Mouse (Mus musculus): ENCODE data around the gene Smtn. TPM values are rescaled to one million over a fixed set of nuclear protein-coding genes. Genes with fewer than 3 reads are reported as not detected.

The Smtn gene
- polyA plus RNA-seq, 1 experiment from 2014 or later, result 39.2 TPM

- no peak overlapping the region for H3K4me2 ChIP-seq (replicated peaks)
- no peaks in the 10 kb centered on the region for H3K4me1 ChIP-seq
- no peak for ATAC-seq (ENCODE audit: low FRiP score, low read depth)
- H3K27me3 ChIP-seq, result no peaks in the 10 kb centered on the region
- H3K9me3 ChIP-seq, result peaks cover 5% of the 10 kb centered on the region; the same call in 1 of the 2 replicates
- H3K36me3 ChIP-seq, result no peaks in the 10 kb centered on the region
- no peak overlapping the region for H3K27ac ChIP-seq (replicated peaks)
- 18% methylated on average over 9 of the region's 9 CpGs for WGBS
- H3K4me3 ChIP-seq, result no peak overlapping the region
- H3K9ac ChIP-seq (replicated peaks), result no peak overlapping the region
Observed at GRCm38 (mm10) chr11:3545531-3546241, 5.3 kb upstream of the Smtn start.

DNA sequence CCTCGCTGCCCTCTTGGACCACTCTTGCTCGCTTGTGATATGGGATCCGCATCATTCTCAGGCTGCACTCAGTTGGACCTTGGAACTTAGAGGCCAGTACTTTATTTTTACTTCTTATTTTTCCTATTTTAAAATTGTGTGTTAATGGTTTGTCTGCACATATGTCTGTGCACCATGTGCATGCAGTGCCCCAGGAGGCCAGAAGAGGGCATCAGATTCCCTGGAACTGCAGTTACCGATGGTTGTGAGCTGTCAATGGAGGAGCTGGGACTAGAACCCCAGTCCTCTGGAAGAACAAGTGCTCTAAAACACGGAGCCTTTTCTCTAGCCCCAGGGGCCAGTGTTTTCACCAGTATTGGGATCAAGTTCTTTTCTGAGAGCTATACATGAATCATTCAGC lies 4.0 kb upstream of the Smtn start:
- H3K36me3 ChIP-seq, result no peaks in the 10 kb centered on the region
- H3K4me2 ChIP-seq (replicated peaks), result no peak overlapping the region
- no peak for ATAC-seq (ENCODE audit: low FRiP score, low read depth)
- no peaks in the 10 kb centered on the region for H3K27me3 ChIP-seq
- 95% methylated on average over 5 of the region's 5 CpGs for WGBS
- peaks cover 5% of the 10 kb centered on the region; the same call in 1 of the 2 replicates for H3K9me3 ChIP-seq
- H3K9ac ChIP-seq (replicated peaks), result no peak overlapping the region
- no peaks in the 10 kb centered on the region for H3K4me1 ChIP-seq
- no peak overlapping the region for H3K4me3 ChIP-seq
- no peak overlapping the region for H3K27ac ChIP-seq (replicated peaks)

- Histone ChIP-seq H3K36me3 (no peaks in the 10 kb centered on the region), H3K27me3 (no peaks in the 10 kb centered on the region), H3K9me3 (peaks cover 5% of the 10 kb centered on the region; the same call in 1 of the 2 replicates), H3K4me3 (no peak overlapping the region), H3K9ac (replicated peaks) (no peak overlapping the region), H3K27ac (replicated peaks) (no peak overlapping the region), H3K4me1 (peaks cover 8% of the 10 kb centered on the region), H3K4me2 (replicated peaks) (no peak overlapping the region)
- WGBS, result 61% methylated on average over 5 of the region's 5 CpGs
- no peak for ATAC-seq (ENCODE audit: low FRiP score, low read depth)
Observed at GRCm38 (mm10) chr11:3543001-3543400, 2.6 kb upstream of the Smtn start.

DNA sequence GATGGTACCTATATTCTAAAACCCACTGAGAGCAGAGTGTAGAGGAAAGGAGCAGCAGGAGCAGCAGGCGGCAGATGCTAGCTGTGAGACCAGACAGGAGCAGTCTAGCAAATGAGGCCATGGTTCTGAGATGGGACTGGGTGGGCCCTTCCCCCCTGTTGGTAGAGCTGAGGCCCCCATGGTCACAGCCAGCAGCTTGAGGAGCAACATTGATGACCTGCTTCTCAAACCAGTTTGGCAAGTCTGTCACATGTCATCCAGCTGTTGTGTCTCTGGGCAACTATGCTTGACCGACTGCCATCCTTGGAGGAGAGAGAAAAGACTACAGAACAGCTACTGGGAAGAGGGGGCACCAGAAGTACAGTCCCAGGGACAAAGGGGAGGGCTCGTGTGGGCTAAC lies 1.5 kb upstream of the Smtn start:
- no peak overlapping the region for H3K27ac ChIP-seq (replicated peaks)
- WGBS, result 77% methylated on average over 3 of the region's 3 CpGs
- no peak for ATAC-seq (ENCODE audit: low FRiP score, low read depth)
- peaks cover 13% of the 10 kb centered on the region for H3K4me1 ChIP-seq
- no peak overlapping the region for H3K4me2 ChIP-seq (replicated peaks)
- no peak overlapping the region for H3K4me3 ChIP-seq
- no peaks in the 10 kb centered on the region for H3K36me3 ChIP-seq
- no peaks in the 10 kb centered on the region; the same call in 1 of the 2 replicates for H3K27me3 ChIP-seq
- H3K9ac ChIP-seq (replicated peaks), result no peak overlapping the region
- peaks cover 5% of the 10 kb centered on the region; the same call in 1 of the 2 replicates for H3K9me3 ChIP-seq

DNA sequence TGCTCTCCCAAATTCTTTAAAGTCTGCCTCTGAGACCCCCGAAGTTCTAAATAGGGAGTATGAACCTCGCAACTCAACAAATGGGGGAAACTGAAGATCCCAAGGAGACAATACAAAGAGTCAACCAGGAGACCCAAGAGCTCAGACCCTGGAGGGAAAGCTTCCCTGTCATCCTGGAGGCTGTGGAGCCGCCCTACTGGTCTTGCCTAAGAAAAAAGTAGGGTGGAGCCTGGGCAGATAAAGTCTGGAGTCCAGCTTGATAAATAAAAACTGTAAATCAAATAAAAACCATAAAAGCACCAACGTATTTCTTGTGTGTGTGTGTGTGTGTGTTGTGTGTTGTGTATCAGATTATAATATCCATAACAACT lies 601 bp downstream of the Smtn start:
- 86% methylated on average over 4 of the region's 4 CpGs for WGBS
- Histone ChIP-seq H3K9ac (replicated peaks) (no peak overlapping the region), H3K27ac (replicated peaks) (no peak overlapping the region), H3K4me3 (peak overlapping the region; percentile 56; the same call in 1 of the 2 replicates), H3K36me3 (no peaks in the 10 kb centered on the region), H3K4me1 (peaks cover 33% of the 10 kb centered on the region), H3K27me3 (no peaks in the 10 kb centered on the region; the same call in 1 of the 2 replicates), H3K9me3 (peaks cover 5% of the 10 kb centered on the region; the same call in 1 of the 2 replicates), H3K4me2 (replicated peaks) (peak overlapping the region; percentile 65)
- no peak for ATAC-seq (ENCODE audit: low FRiP score, low read depth)

- H3K9me3 ChIP-seq, result no peaks in the 10 kb centered on the region
- no peak overlapping the region for H3K27ac ChIP-seq (replicated peaks)
- H3K9ac ChIP-seq (replicated peaks), result peak overlapping the region; percentile 71
- H3K4me1 ChIP-seq, result peaks cover 34% of the 10 kb centered on the region
- WGBS, result 5% methylated on average over 33 of the region's 33 CpGs
- no peaks in the 10 kb centered on the region; the same call in 1 of the 2 replicates for H3K27me3 ChIP-seq
- no peaks in the 10 kb centered on the region for H3K36me3 ChIP-seq
- peak overlapping the region; percentile 56 for H3K4me3 ChIP-seq
- ATAC-seq (ENCODE audit: low FRiP score, low read depth), result peak; percentile 90
- peak overlapping the region; percentile 65 for H3K4me2 ChIP-seq (replicated peaks)
Observed at GRCm38 (mm10) chr11:3539111-3539825, 1.1 kb downstream of the Smtn start.

- Histone ChIP-seq H3K9me3 (no peaks in the 10 kb centered on the region), H3K27me3 (no peaks in the 10 kb centered on the region; the same call in 1 of the 2 replicates), H3K27ac (replicated peaks) (no peak overlapping the region), H3K36me3 (peaks cover 1% of the 10 kb centered on the region; the same call in 1 of the 2 replicates), H3K4me3 (peak overlapping the region; percentile 56), H3K9ac (replicated peaks) (peak overlapping the region; percentile 71; the same call in 1 of the 2 replicates), H3K4me1 (peaks cover 34% of the 10 kb centered on the region), H3K4me2 (replicated peaks) (peak overlapping the region; percentile 65)
- WGBS, result 68% methylated on average over 4 of the region's 4 CpGs
- ATAC-seq (ENCODE audit: low FRiP score, low read depth), result no peak
Observed at GRCm38 (mm10) chr11:3538341-3538740, 2.1 kb downstream of the Smtn start.

GRCm38 (mm10) chr11:3537711-3538110 lies 2.7 kb downstream of the Smtn start:
- Histone ChIP-seq H3K27me3 (no peaks in the 10 kb centered on the region; the same call in 1 of the 2 replicates), H3K4me1 (peaks cover 34% of the 10 kb centered on the region), H3K9me3 (no peaks in the 10 kb centered on the region), H3K4me2 (replicated peaks) (peak overlapping the region; percentile 65), H3K9ac (replicated peaks) (no peak overlapping the region), H3K36me3 (peaks cover 7% of the 10 kb centered on the region), H3K4me3 (no peak overlapping the region), H3K27ac (replicated peaks) (no peak overlapping the region)
- ATAC-seq (ENCODE audit: low FRiP score, low read depth), result no peak
- 90% methylated on average over 3 of the region's 3 CpGs for WGBS

DNA sequence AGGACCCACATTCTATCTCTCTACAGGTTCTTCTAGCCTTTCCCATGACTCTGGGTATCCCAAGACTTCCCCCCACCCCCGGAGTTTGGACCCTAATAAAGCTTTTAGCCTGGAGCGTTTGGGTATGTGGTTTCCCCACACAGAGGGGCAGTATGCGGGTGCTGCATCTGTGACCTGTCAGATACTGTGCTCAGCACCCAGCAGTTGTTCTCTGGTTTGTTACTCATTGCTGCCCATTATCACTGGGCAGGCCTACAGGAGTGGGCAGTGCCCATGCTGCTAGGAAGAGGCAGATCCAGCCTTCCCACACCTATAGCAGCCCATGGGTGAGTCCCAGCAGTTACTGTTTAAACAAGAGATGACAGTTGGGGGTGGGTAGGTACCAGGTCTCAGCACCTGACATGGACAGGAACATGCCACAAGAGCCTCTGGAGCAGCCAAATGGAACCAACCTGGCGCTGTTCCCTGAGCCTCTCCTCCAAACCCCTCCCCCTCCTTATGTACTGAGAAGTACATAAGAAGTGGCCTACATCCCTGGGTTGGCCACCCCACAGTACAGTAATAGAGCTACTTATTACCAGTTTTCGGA lies 3.6 kb downstream of the Smtn start:
- Histone ChIP-seq H3K9ac (replicated peaks) (no peak overlapping the region), H3K4me3 (no peak overlapping the region), H3K27ac (replicated peaks) (no peak overlapping the region), H3K4me2 (replicated peaks) (peak overlapping the region; percentile 65; the same call in 1 of the 2 replicates), H3K4me1 (peaks cover 34% of the 10 kb centered on the region), H3K36me3 (peaks cover 15% of the 10 kb centered on the region), H3K9me3 (no peaks in the 10 kb centered on the region), H3K27me3 (no peaks in the 10 kb centered on the region; the same call in 1 of the 2 replicates)
- no peak for ATAC-seq (ENCODE audit: low FRiP score, low read depth)
- WGBS, result 92% methylated on average over 5 of the region's 5 CpGs

DNA sequence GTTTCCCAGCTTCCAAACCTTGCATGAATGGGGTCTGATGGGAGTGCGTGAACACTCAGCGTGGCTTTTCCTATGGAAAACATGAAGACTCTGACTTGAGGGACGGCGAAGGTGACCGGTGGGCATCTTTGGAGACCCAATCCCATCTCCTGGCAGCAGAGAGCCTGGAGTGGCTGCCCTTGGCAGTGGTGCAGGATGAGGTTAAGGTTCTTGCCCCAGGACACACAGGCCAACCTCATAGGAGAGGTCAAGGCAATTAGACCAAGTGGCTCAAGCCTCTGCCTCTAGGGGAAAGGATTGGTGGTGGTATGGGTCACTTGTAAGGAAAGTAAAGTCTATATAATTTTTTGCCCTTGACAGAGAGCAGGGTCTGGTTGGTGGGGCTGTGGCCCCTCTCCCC lies 4.3 kb downstream of the Smtn start:
- Histone ChIP-seq H3K9me3 (no peaks in the 10 kb centered on the region), H3K27me3 (no peaks in the 10 kb centered on the region; the same call in 1 of the 2 replicates), H3K36me3 (peaks cover 18% of the 10 kb centered on the region), H3K4me2 (replicated peaks) (peak overlapping the region; percentile 88), H3K9ac (replicated peaks) (peak overlapping the region; percentile 63), H3K4me3 (peak overlapping the region; percentile 57), H3K27ac (replicated peaks) (peak overlapping the region; percentile 75), H3K4me1 (peaks cover 34% of the 10 kb centered on the region)
- 61% methylated on average over 5 of the region's 5 CpGs for WGBS
- ATAC-seq (ENCODE audit: low FRiP score, low read depth), result no peak

DNA sequence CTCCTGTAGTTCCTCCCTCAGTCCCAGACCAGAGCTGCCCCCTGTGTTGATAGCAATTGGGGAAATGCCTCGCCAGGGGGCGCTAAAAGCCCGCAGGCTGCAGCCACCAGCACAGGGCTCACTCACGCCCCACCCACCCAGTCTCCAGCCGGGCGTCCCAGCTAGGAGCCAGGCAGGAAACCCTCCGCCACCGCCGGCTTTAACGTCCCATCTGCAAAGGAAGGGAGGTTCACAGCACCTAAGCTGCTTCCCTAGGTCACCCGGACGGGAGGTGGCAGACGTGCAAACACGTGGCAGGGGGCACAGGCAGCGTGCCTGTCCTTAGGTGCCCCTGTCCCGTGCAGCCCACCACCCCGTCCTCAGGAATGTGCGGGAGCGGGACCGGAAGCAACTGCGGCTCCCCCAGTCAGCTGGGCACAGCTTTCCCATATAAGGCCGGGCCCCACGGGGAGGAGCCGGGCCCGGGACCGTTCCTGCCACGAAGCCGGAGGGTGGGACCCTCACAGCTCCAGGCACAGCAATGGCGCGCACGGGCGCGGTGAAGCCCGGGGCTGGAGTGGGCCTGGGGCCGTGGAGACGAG lies 4.9 kb downstream of the Smtn start:
- ATAC-seq (ENCODE audit: low FRiP score, low read depth), result peak; percentile 85
- H3K27me3 ChIP-seq, result no peaks in the 10 kb centered on the region; the same call in 1 of the 2 replicates
- WGBS, result under 1% methylated on average over 36 of the region's 36 CpGs
- H3K9me3 ChIP-seq, result no peaks in the 10 kb centered on the region
- H3K9ac ChIP-seq (replicated peaks), result peak overlapping the region; percentile 63
- peaks cover 24% of the 10 kb centered on the region for H3K36me3 ChIP-seq
- peak overlapping the region; percentile 88 for H3K4me2 ChIP-seq (replicated peaks)
- H3K27ac ChIP-seq (replicated peaks), result peak overlapping the region; percentile 75
- H3K4me3 ChIP-seq, result peak overlapping the region; percentile 57
- H3K4me1 ChIP-seq, result peaks cover 34% of the 10 kb centered on the region

Measured in midbrain, embryonic 12.5 days (tissue).